ENCODE assay signal across 11 mouse cellular contexts in the genomic region with DNA sequence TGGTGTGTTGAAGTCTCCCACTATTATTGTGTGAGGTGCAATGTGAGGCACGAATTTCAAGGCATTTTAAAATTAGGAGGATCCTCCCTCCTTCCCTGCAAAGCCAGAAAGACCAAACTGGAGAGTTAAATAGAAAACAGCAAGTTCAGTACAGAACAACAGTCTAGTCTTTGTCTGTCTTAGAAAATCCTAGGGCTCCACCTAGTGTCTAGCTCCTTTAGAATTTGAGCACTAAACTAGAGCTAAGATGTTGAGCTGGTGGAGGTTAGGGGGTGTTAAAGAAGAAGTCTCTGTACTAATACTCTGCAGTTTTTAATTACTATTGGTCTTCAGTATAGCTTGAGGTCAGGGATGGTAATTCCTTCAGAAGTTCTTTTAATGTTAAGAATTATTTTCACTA. TPM values are rescaled to one million over a fixed set of nuclear protein-coding genes. Genes with fewer than 3 reads are reported as not detected.
DNase-seq lines count a peak whose midpoint lies in the region; ATAC-seq lines count a peak whose summit lies in the region.
"Had no signal": no experiment of that assay in that cellular context is flagged by ENCODE, and none has a peak within 500 bp of the region (broad histone marks: within the 10 kb centered on the region; RNA-seq: fewer than 3 reads in every experiment).

No protein-coding gene starts in this region.

- H3K4me1 ChIP-seq in hindbrain, embryonic 15.5 days (replicated peaks) = no peaks in the 10 kb centered on the region
- no peaks in the 10 kb centered on the region for H3K4me1 ChIP-seq in hindbrain, embryonic 13.5 days (replicated peaks)
- H3K4me1 ChIP-seq in midbrain, embryonic 14.5 days (ENCODE audit: control insufficient read depth, insufficient read depth, low read length) = no peaks in the 10 kb centered on the region
- no peaks in the 10 kb centered on the region for H3K4me1 ChIP-seq in midbrain, embryonic 16.5 days (ENCODE audit: control insufficient read depth, insufficient read depth, low read length)

- WGBS in hindbrain, embryonic 15.5 days = 17% methylated on average over 1 of the region's 1 CpGs
- WGBS in hindbrain, embryonic 13.5 days = 3% methylated on average over 1 of the region's 1 CpGs
- 3% methylated on average over 1 of the region's 1 CpGs for WGBS in midbrain, embryonic 14.5 days
- WGBS in midbrain, embryonic 16.5 days = 8% methylated on average over 1 of the region's 1 CpGs

- no peaks in the 10 kb centered on the region for H3K27me3 ChIP-seq in hindbrain, embryonic 15.5 days
- H3K27me3 ChIP-seq in hindbrain, embryonic 13.5 days = no peaks in the 10 kb centered on the region
- no peaks in the 10 kb centered on the region for H3K27me3 ChIP-seq in midbrain, embryonic 14.5 days (ENCODE audit: control insufficient read depth, insufficient read depth, low read length)
- no peaks in the 10 kb centered on the region for H3K27me3 ChIP-seq in midbrain, embryonic 16.5 days (ENCODE audit: control insufficient read depth, insufficient read depth, low read depth, low read length)

- H3K36me3 ChIP-seq in hindbrain, embryonic 15.5 days = no peaks in the 10 kb centered on the region
- H3K36me3 ChIP-seq in hindbrain, embryonic 13.5 days = no peaks in the 10 kb centered on the region
- H3K36me3 ChIP-seq in midbrain, embryonic 14.5 days (ENCODE audit: control insufficient read depth, insufficient read depth, low read length) = no peaks in the 10 kb centered on the region
- no peaks in the 10 kb centered on the region for H3K36me3 ChIP-seq in midbrain, embryonic 16.5 days (ENCODE audit: control insufficient read depth, insufficient read depth, low read length)

- no peak overlapping the region for H3K27ac ChIP-seq in hindbrain, embryonic 15.5 days (replicated peaks)
- H3K27ac ChIP-seq in hindbrain, embryonic 13.5 days = no peak overlapping the region
- no peak overlapping the region for H3K27ac ChIP-seq in midbrain, embryonic 14.5 days (replicated peaks; ENCODE audit: low read depth, low read length)
- no peak overlapping the region for H3K27ac ChIP-seq in midbrain, embryonic 16.5 days (ENCODE audit: low read length)

- H3K9me3 ChIP-seq in hindbrain, embryonic 15.5 days = no peaks in the 10 kb centered on the region
- no peaks in the 10 kb centered on the region for H3K9me3 ChIP-seq in hindbrain, embryonic 13.5 days
- no peaks in the 10 kb centered on the region for H3K9me3 ChIP-seq in midbrain, embryonic 14.5 days (ENCODE audit: control insufficient read depth, low read length)
- H3K9me3 ChIP-seq in midbrain, embryonic 16.5 days (replicated peaks; ENCODE audit: control insufficient read depth, low read length, poor library complexity, severe bottlenecking) = no peaks in the 10 kb centered on the region

- H3K9ac ChIP-seq in hindbrain, embryonic 15.5 days = no peak overlapping the region
- no peak overlapping the region for H3K9ac ChIP-seq in hindbrain, embryonic 13.5 days
- no peak overlapping the region for H3K9ac ChIP-seq in midbrain, embryonic 14.5 days (replicated peaks; ENCODE audit: low read length)
- H3K9ac ChIP-seq in midbrain, embryonic 16.5 days (ENCODE audit: low read depth, low read length) = no peak overlapping the region

- no peak overlapping the region for H3K4me3 ChIP-seq in hindbrain, embryonic 15.5 days
- H3K4me3 ChIP-seq in hindbrain, embryonic 13.5 days = no peak overlapping the region
- H3K4me3 ChIP-seq in midbrain, embryonic 14.5 days (replicated peaks; ENCODE audit: low read depth, low read length) = no peak overlapping the region
- no peak overlapping the region for H3K4me3 ChIP-seq in midbrain, embryonic 16.5 days (ENCODE audit: low read depth, low read length)

- peak; percentile 72 for DNase-seq in midbrain, embryonic 14.5 days
- DNase-seq in R1 (ENCODE audit: low read depth, low spot score) = peak; percentile 15
- DNase-seq in mesoderm, embryonic 11.5 days (ENCODE audit: low read depth, low spot score) = peak; percentile 10
- DNase-seq in B cell, adult 2 months = no peak
- DNase-seq in adrenal gland, postnatal 4 days (ENCODE audit: low spot score in 2 of 2) = no peak
- DNase-seq: thymus, adult 18-20 months had no signal

- no peak overlapping the region for H3K4me2 ChIP-seq in hindbrain, embryonic 15.5 days
- H3K4me2 ChIP-seq in hindbrain, embryonic 13.5 days = no peak overlapping the region
- H3K4me2 ChIP-seq in midbrain, embryonic 14.5 days (ENCODE audit: low read length) = no peak overlapping the region
- H3K4me2 ChIP-seq in midbrain, embryonic 16.5 days (ENCODE audit: low read length) = no peak overlapping the region

- peak; percentile 65; the same call in 1 of the 2 replicates for ATAC-seq in hindbrain, embryonic 15.5 days (ENCODE audit: low FRiP score, low read depth)
- no peak for ATAC-seq in hindbrain, embryonic 13.5 days (ENCODE audit: low FRiP score)
- ATAC-seq in midbrain, embryonic 14.5 days (ENCODE audit: low FRiP score, low TSS enrichment) = no peak
- ATAC-seq in midbrain, embryonic 16.5 days = no peak

RNA-seq across cellular contexts. Expression of a gene that starts 58.7 kb away (rescaled TPM):
- polyA plus RNA-seq in hindbrain, embryonic 15.5 days (2015; fragmentation: Nextera tagmentation; extraction: Ambion mirVana) = not detected in 2 replicates
- polyA plus RNA-seq in hindbrain, embryonic 13.5 days (2015; fragmentation: Nextera tagmentation; extraction: Ambion mirVana) = not detected in 2 replicates
- not detected in 2 replicates for polyA plus RNA-seq in midbrain, embryonic 14.5 days (2014; fragmentation: Nextera tagmentation; extraction: Ambion mirVana)
- not detected in 2 replicates for polyA plus RNA-seq in midbrain, embryonic 16.5 days (2015; fragmentation: Nextera tagmentation; extraction: Ambion mirVana)
- not detected for total RNA-seq in adrenal gland, postnatal 4 days (2021)
- total RNA-seq: hematopoietic stem cell, adult 5-6 weeks; megakaryocyte, adult 5-6 weeks had no signal

Comparison
In these comparisons a context has a peak if more than half of its experiments do, and no peak if none do; other contexts are left out.
1. DNase-seq: peak in midbrain, embryonic 14.5 days (single experiment), R1 (single experiment) and mesoderm, embryonic 11.5 days (single experiment); none in B cell, adult 2 months (0 of 2) and adrenal gland, postnatal 4 days (0 of 2).